Mouse (Mus musculus): ENCODE data around the gene Pdha2.

DNA sequence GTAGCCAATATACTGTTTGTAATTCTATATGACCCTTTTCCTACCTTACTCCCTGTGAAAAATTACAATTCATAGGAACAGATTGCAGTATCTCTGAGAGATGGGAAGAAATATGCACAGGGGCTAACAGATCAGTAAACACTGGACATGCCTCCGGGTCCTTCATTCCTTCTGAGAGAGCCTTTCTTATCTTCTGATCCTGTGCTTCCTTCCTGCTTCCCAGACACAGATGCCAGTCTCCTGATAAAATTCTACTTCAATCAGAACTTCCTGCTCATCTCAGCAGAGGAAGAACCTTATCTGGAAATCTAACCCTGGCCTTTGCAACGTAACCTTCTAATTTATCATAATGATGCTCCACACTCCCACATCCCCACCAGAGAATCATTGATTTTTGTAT is 6.4 kb upstream of the Pdha2 start:
- no peak for TF ChIP-seq CTCF (IDR thresholded peaks at IDR 0.05; ENCODE audit: borderline replicate concordance, control insufficient read depth, extremely low read depth, insufficient read depth, low read length, poor library complexity)
- no peak for TF ChIP-seq POLR2A (IDR thresholded peaks at IDR 0.05; ENCODE audit: control insufficient read depth, extremely low read depth, insufficient read depth, low read length, poor library complexity)

All from thymus, adult 2 months (tissue).